Mouse (Mus musculus): ENCODE data around the gene Arrdc3.
"Not testable (repeated sequence)": the region's sequence is repeated elsewhere in the genome, so short reads cannot be mapped to it uniquely, and the experiment has no call there.

Gene Arrdc3

DNA sequence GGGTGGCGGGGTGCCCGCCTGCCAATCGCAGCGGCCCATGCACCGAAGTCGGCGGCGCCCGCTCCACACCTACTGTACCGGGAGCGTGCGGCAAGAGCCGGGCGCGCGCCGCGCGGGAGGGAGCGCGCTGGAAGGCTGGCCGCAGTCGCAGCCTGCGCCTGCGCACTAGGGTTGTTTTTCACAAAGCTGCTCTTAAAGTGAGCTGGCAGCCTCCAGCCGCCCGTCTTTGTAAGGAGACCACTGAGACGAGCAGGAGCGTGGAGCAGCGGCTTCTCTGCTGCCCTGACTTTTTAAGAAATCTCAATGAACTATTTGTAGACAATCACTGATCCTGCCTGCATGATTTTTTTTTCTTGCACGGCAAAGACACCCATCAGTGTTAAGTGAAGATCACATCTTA is at the start of gene Arrdc3:
Gene Arrdc3 (plus strand): TSS at position 195 of the 400 bp plus-strand sequence.
- peak; percentile 95 to 97 for DNase-seq

DNA sequence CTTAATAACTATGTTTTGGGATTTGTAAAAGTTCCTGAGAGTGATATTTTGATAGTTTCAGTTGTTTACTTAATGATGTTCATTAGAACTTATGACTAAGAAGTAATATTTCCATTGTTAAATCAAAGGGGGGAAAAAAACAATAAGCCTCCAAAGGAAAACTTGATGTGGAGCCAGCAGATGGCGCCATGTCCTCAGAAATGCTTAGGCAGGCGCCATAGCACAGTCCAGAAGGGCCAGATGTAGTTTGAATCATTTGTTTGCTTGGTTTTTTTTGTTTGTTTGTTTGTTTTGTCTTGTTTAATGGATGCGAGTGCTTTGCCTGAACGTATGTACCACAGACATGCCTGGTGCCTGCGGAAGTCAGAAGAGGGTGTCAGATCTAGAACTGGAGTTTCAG is 21.0 kb upstream of the Arrdc3 start:
- DNase-seq: peak; percentile 45 to 51

DNA sequence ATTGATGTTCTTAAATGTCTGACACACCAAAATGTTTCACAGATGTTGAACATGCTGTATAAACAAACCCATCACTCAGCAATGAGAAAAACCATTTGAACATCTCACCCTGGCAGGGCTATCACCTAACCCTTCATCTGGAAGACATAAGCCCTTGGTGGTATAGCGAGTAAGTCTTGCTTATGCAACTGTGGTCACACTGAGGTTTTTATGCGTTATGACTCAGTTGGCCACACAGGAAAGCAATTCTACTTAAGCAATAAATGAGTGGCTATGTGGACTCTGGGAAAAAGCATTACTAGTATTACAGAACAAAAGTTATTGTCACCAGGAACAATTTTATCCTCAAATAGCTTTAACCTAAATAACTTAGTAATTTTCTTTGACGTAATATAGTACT is 19.0 kb upstream of the Arrdc3 start:
- DNase-seq: no peak

DNA sequence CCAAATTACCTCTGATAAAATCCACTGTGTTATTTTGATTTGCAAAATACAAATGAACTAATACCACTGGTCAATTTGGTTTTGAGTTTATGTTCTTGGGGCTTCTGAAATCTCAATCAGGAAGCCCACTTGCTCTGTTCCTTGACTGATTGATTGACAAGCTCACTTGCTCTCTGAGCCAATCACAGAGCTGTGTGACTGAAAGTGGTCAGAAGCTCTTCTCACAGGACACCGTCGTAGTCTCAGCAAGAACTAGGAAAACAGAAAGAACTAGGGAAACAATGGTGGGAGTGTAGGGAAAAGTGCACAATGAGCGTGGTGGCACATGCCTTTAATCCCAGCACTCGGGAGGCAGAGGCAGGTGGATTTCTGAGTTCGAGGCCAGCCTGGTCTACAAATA is 8.1 kb upstream of the Arrdc3 start:
- no peak for DNase-seq

DNA sequence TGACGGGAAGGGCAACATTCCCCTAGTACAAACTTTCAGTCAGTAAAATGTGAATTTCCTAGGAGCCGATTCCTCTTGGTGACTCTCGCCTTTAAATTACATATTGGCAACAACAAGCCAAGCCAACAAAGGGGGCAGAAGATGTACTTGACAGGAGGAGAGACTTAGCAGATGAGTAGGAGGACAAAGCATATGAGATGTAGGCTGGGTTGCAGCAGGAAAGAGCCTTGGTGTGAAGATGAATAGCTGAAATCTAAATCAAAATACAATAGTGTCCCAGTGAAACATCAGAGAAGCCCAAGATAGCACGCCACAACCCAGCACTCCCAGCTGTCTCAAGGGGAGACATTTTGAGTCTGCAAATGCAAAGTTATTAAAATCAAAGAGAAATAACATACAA is 2.4 kb upstream of the Arrdc3 start:
- DNase-seq: no peak

DNA sequence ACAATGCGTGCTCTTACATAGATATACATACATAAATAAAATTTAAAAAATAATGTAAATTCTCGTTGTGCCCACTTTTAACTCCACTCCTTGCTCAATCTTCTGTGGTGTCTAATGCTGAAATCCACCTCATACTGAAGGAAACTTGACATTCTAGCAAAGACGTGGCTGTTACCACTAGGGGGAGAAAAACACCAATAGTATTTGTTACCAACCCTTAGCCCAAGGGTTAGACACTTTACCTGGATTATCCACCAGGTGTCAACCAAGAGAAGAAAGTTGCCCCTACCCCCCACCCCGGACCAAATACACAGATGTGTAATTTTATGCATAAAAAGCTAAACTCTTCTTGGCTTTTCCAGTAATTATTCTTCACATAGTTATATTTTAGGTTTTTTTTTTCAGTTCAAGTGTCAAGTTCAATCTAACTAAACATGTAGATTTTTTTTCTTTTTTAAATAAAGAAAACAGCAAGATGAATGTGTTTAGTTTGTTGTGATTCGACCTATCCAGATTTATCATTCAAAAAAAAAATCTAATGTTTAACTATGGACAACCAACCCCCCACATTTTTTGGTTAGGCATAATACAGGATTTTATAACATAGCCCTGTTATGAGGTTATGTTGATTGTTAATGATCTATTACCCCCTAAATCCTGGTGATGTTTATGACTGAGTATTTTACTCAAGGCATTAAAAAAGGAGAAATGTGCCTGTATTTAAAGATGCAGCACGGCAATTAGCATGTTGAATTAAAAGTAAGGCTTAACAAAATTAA is 1.3 kb upstream of the Arrdc3 start:
- DNase-seq: peak; percentile 9 to 15

DNA sequence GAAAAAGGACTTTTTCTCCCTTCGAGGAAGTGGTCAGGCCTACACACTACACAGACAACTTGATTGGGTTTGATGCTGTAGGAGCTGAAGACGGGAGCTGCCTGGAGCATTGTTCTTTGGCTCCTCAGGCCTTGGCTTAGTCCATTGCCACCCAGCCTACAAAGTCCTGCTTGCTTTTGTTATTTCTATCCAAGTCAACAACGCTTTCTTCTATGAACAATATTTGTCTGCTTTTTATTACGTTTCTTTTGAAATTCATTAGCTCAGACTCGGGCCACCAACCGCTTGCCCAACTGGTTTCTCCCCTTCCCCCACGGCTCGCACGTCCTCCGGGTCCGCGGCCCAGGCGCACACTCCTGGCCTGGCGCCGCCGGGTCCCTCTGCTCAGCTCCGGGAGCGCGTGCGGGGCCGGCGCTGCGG is 458 bp upstream of the Arrdc3 start:
- no peak for DNase-seq

DNA sequence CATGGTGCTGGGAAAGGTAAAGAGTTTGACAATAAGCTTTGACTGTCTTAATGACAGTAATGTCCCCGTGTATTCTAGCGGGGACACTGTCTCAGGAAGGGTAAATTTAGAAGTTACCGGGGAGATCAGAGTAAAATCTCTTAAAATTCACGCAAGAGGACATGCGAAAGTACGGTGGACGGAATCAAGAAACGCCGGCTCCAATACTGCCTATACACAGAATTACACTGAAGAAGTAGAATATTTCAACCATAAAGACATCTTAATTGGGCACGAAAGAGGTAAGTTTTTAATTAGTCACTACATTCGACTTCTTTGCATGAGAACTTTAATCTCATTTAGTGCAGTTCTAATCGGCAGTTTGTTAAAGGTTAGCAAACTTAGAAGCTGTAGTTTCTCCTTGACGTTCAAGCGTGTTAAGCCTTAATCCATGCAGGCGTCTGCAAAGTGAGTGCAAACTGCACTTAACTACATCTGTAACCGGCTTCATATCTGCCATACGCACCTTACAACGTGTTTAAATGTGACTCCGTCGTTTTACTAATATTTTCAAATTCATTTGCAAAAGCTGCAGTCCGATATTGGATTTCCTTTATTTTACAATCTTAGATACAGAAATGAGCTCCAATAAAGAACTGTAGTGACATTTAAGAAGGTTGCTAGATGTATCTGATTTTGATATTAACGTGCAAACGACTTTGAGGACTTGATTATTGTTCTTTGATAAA is 629 bp downstream of the Arrdc3 start:
- DNase-seq: no peak

DNA sequence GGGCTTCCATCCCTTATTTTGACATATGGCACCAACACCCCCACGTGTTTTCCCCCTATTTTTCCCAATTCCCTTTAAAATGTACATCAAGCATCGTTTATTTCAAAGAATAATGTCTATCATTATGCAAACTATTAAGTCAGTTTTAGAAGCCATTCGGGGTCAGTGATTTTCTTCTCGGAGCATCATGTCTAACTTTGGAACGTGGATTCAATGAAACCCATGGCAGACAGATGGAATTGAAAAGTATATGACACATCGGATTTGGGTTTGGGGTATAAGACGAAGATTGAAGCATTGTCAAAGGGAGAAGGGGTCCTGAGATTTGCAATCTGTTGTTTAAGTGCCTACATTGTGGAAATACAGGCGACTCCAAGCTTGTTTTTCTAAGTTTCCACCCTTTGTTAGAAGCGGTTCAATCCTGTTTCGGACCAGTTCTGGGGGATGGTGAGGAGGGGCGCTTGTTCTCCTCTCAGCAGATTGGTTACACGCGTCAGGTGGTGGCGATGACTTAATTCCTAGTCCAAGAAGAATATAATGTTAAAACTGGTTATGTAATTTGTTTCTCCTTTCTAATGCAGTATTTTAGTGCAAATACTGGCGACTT is 1.3 kb downstream of the Arrdc3 start:
- peak; percentile 29 to 41 for DNase-seq

DNA sequence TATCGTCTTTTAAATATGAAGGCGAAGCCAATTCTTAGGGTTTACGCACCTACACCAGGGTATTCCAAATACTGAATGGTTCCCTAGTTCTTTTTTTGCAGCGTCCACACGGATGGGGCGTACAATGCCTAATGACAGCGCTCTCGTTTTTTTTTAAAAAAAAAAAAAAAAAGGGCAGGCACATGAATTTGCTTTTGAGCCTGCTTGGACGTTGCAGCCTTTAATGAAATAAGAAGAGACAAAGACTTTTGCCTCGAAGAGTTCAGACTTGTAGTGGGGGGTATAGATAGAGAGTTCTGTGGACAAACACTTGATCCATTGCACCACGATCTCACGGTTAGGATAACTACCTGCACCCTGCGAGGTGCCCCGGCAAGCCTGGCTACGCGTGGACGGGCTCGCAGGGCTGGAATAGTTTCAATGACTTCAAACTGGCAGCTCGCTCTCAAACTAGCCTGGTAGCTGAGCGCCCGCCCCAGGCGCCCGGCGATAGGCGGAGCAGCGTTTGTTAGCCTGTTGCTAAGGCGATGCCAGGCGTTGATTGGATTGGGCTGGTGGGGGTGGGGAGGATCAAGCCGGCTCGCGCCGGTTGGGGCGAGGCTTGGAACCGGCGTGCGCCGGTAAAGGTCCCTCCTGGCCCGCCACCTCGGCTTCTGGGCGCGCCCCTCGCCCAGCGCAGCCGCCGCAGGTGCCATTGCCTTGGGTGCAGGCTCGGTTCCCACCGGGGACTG is 2.1 kb downstream of the Arrdc3 start:
- peak; percentile 90 to 94 for DNase-seq

DNA sequence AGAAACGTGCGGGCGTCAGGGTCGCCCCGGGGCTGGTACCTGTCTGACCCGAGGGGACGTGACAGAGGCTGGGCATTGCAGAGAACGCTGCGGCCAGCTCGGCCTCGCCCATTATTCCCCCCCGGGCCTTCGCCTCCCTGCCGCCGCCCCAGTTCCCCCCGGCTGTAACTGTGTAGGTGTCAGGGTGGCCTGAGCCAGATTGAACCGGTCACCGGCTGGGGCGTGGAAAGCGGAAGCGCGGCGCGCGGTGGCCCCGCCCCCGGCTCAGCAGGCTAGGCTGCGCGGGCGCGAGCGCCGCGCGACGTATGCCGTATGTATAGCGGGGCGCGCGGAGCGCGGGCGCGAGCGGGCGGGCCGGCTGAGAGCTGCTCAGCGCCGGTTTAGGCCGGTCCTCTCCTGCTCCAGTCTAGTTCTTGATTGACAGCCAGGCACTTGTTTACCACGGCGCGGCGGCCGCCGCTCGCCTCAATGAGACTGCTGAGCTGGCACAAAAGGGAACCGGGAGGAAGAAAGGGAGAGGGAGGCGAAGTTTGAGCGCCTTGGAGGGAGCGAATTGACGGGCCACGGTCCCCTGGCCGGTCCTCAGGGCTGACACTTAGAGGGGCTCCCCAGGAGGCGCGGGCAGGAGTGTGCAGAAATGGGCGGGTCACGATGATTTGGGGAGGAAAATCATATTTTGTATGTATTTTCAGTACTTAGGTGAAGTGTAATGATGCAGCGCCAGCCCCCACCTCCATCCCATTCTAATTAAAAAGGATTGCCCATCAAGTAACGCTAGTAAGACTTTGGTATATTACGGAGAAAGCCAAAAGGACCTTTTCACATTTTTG is 2.9 kb downstream of the Arrdc3 start:
- DNase-seq: peak; percentile 93 to 94

DNA sequence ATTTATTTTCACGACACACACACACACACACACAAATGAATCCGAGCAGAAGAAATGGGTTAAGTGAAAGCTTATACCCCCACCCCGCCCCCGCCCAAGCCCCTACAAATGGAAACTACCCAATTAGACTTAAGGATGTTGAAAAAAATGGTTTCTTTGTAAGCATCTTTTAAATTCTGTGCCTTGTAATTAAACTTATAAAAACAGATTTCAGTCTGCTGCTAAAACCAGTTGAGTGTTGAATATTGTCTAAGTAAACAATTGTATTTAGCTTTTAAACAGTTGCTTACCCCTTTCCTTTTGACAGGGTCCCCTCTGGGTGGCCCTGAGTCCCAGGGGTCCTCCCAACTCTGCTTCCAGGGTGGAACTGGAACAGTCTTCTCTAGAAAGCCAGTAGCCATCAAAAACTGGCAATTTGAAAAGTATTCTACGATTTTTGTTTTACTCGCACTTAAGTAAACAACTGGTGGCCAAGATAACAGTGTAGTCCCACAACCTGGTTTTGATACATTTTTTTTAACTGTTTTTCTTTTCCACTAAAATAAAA is 3.6 kb downstream of the Arrdc3 start:
- DNase-seq: no peak

DNA sequence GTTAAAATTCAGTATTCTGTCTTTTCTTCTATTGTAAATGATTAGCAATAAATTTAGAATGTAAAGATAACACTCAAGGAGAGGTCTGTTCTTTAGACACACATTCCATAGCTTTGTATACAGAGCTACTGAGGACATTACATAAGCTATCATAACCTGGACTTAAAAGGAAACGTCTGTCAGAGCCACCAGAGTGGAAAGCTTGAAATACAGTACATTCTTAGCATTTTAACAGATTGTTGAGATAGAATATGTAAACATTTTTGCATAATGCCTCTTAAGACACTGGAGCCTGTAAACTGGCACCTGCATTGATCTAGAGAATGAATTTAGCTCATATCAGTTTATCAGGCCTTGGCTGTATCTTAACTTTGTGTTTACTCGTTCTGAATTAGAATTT is 4.7 kb downstream of the Arrdc3 start:
- no peak for DNase-seq

DNA sequence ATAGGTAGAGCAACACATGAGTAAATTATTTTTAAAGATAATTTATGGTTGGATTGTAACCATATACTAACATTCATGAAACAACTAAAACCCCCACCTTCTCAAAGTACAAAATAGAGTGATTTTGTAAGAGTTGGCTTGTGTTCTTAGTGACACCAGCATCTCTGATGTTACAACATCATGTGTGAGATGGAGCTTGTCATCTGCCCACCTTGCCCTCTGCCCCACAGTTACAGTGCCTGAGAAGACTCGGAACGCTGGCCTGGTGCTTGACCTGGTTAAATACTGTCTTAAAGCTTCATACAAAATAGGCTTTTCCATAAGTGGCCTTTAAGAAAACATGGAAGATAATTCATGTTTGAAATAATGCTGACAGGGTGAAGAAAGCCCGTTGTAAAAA is 11.7 kb downstream of the Arrdc3 start:
- DNase-seq: not testable (repeated sequence)

DNA sequence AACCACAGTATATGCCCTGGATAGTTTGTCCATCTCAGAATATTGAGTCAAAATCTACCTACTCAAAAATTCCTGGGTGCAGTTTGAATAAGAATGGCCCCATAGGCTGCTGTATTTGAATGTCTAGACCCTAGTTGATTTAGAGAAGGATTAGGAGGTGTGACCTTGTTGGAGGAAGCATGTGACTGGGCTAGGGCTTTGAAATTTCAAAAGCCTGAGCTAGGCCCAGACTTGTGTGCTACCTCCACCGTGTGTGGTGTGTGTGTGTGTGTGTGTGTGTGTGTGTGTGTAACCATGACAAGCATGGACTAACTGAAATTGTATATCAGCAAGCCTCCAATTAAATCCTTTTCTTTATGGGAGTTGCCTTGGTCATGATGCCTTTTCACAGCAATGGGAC is 14.2 kb downstream of the Arrdc3 start:
- DNase-seq: no peak

DNA sequence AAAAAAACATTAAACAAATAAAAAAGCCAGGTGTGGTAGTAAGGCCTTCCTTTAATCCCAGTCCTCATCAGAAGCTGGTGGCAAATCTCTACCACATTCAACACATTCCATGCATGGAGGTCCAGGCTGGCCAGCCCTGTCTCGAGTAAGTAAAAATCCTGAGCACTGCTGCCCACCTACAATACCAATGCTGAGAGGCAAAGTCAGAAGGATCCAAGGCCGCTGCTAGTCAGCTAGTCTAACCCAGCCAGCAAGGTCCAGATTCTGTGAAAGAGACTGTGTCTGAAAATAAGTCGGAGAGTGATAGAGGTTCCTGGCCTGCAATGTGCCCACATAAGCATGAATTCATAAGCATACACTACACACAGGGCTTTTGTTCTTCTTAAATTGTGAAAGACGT is 14.9 kb downstream of the Arrdc3 start:
- DNase-seq: no peak

DNA sequence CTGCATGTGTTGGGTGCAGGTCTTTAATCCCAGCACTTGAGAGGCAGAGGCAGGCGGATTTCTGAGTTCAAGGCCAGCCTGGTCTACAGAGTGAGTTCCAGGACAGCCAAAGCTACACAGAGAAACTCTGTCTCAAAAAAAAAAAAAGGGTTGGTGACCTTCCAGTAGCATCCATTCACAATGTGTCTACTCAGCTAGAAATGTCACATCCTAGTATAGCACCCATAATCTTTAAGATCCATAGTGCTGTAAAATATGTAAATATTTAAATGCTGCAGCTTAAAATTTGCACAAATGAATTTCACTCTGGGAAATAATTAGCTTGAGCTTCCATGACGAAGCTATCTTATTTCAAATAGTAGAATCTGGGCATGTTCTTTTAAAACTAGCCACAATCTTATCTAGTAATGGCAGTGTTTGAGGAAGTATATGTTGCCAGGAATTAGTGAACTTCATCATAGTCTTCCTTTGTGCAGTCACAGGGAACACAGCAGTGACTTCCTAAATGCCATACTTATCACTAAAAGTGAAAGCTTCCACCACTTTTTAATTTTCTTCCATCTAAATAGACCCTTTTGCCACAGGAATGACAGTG is 16.3 kb downstream of the Arrdc3 start:
- no peak for DNase-seq

DNA sequence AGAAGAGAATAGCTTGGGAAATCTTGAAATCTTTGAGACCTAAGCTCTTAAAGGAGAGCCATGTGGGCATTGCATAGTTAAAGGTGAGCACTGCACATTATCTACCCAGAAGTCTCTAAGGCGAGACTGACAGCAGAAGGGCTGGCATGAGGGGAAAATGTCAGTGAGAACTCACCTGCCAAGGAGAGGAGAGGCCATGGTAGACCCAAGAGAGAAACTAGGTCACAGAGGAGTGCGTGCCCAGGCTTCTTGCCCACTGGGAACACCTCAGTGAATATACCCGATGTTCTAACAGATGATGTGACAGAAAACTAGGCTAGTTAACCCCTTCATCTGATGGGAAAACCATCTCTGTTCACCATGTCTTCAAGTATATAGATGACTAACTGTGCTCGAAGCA is 18.2 kb downstream of the Arrdc3 start:
- no peak for DNase-seq

DNA sequence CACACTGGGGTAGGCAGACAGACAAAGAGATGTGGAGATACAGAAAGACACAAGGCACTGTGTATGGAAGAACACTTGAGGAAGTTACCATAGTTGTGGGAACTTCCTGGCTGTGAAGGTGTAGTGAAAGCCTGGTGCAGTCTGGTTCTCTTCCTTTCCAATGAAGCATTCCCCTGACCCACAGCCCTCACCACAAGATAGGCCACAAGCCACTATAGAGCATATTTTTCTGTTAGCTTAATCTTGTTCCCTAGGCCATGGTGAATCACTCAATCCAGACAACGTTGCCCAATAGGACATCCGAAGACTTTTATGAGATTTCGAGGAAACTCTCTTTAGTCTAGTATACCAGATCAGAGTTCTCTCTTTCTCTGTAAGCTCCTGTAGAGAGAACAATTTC is 19.6 kb downstream of the Arrdc3 start:
- DNase-seq: no peak

DNA sequence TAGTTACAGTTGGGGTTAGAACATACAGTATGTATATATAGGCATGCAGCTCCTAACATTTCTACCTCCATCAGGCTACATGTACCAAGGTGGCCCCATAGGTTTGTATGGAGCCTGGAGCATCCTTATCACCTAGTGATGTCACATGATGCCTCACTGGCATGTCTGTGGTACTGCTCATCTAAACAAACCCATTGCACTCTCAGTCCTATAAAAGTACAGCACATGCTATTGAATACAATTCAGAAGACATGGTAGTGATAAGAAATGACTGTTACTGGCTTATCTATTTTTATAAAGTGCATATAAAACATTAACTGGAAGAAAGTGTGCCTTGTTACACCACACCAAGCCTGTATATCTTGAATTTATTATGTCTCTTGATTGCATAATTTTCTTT is 30.2 kb downstream of the Arrdc3 start:
- no peak for DNase-seq

DNA sequence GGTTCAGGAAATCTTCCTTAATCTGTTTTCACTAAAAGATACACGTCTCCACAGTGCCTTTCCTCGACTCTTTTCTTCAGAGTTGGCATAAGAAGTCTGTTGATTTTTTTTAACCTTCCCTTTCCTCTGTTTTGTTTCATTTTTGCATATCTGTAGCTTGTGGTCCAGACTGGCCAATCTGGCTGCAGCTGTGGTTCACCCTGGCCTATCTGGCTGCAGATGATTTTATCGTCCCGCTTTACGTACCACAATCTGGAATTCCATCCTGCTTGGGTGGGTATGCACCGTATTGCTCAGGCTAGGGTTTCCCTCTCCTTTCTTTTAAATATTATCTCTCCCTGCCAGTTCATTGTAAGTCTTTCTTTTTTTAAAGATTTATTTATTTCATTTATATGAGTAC is 37.8 kb downstream of the Arrdc3 start:
- no peak for DNase-seq

Data from thymus, postnatal 36 days (tissue).